Mouse (Mus musculus) adrenal gland, postnatal 10 days (tissue): ENCODE data around the gene Nfx1. TPM values are rescaled to one million over a fixed set of nuclear protein-coding genes. Genes with fewer than 3 reads are reported as not detected.
A peak's percentile ranks its signal among the peaks of the same experiment; 100 is the strongest.

Experiments used
- DNase-seq: peaks from one replicate; pipeline ENCODE4 v3.0.0; 2021; ENCODE audit warnings: mixed read lengths
- total RNA-seq, 2 experiments: library from RNA; stranded (reverse); gene quantifications; 2 replicates each; pipeline ENCODE4 v1.2.3; 2021

Nfx1 gene
- total RNA-seq, 2 experiments from 2014 or later = 54.9 to 66.9 TPM

GRCm38 (mm10) chr4:41046254-41046795 is 75.6 kb downstream of the Nfx1 start:
- DNase-seq = no peak

- peak; percentile 74 for DNase-seq
Measured at GRCm38 (mm10) chr4:41047524-41048271, 77.0 kb downstream of the Nfx1 start, which contains the start of gene Aqp7. Gene Aqp7 (minus strand): TSS chr4:41048139.

- no peak for DNase-seq
Measured at GRCm38 (mm10) chr4:41048926-41049325, 78.2 kb downstream of the Nfx1 start.

GRCm38 (mm10) chr4:41050726-41051675 is 80.3 kb downstream of the Nfx1 start:
- peak; percentile 92 for DNase-seq

- DNase-seq = no peak
Measured at GRCm38 (mm10) chr4:41051781-41052180, 81.1 kb downstream of the Nfx1 start.

GRCm38 (mm10) chr4:41055111-41055510 is 84.4 kb downstream of the Nfx1 start:
- peak; percentile 46 for DNase-seq

- no peak for DNase-seq
Measured at GRCm38 (mm10) chr4:41056253-41056652, 85.5 kb downstream of the Nfx1 start.

GRCm38 (mm10) chr4:41056742-41057332 is 86.1 kb downstream of the Nfx1 start:
- no peak for DNase-seq

GRCm38 (mm10) chr4:41057361-41057760 is 86.7 kb downstream of the Nfx1 start:
- no peak for DNase-seq

GRCm38 (mm10) chr4:41063351-41063750 is 92.6 kb downstream of the Nfx1 start:
- DNase-seq = no peak

- DNase-seq = peak; percentile 43
Measured at GRCm38 (mm10) chr4:41063894-41064673, 93.4 kb downstream of the Nfx1 start.

GRCm38 (mm10) chr4:41065196-41065595 is 94.5 kb downstream of the Nfx1 start:
- no peak for DNase-seq

GRCm38 (mm10) chr4:41071500-41072429 is 101.1 kb downstream of the Nfx1 start:
- no peak for DNase-seq

- no peak for DNase-seq
Measured at GRCm38 (mm10) chr4:41073008-41073817, 102.5 kb downstream of the Nfx1 start.

- DNase-seq = peak; percentile 53
Measured at GRCm38 (mm10) chr4:41074461-41074860, 103.8 kb downstream of the Nfx1 start.
